Mouse (Mus musculus) gastrocnemius, adult 8-10 months (tissue): ENCODE measurements at regions not wholly inside any gene's neighbourhood (a gene's known extent, or its start where the extent isn't known, plus 50 kb on each side); places are given as distances from the start of the nearest gene placed in this dataset.
"Not testable (repeated sequence)": the region's sequence is repeated elsewhere in the genome, so short reads cannot be mapped to it uniquely, and the experiment has no call there.

ENCODE experiments used
- DNase-seq, 2 experiments: peaks; one replicate each; pipeline ENCODE4 v3.0.0; 2022; ENCODE audit warnings: low spot score in 2 of 2

DNA sequence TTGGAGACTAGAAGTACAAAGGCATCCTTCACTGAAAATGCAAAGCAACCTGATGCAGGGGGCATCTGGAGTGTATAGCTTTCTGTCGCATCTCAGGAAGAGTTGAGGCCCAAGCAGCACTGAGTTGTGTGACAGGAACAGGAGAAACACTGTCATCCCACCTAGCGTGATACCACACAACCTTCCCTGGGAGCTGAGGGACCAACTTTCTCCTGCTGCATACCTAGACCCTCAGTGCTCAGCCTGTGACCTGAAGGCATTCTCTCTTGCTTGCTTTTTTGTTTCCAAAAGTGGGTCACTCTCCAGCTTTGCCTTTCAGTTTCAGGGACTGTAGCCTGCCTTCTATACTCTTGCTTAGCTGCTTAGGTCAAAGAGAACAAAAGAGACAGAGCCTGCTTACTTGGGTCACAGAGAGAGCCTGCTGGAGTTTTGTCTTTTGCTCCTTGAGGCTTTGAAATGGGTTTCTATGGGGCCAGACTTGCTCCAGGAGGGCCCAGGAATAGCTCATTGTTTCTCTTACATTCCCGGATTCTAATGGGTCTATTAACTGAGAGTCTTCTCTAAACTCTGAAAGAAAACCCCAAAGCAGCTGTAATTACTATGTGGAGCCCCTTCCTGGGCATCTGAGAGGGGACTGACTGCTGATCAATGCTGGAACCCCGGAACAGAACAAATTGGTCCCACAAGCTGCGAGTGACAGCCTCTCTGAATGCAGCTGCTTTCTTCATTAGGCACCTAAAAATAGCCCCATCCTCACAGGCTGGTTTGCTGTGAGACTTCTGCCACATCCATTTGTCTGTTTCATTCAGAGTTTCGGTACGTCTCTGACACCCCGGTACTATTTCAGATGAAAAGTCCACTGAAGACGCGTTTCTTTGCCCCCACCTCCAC lies 73.9 kb upstream of the Atxn1 start:
- DNase-seq, result no peak

- no peak for DNase-seq
Observed at GRCm38 (mm10) chr13:46032281-46032680, 67.5 kb upstream of the Atxn1 start.

DNA sequence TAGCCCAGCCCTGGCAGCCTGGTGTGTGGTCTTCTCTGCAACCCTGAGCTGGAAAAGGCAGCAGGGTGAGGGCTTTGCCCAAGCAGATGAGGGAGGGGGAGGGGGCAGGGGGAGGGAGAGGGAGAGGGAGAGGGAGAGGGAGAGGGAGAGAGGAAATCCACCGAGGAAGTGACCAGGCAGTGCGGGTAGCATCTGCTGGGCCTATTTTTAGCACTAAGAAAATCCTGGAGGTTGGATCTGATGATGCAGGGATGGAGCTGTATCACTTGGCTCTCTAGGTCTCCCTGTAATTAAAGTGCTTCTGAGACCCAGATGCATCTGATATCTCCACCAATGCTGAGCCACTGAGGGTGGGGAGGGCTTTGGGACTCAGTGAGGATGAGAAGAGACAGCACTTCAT lies 61.2 kb upstream of the Atxn1 start:
- DNase-seq, result no peak

DNA sequence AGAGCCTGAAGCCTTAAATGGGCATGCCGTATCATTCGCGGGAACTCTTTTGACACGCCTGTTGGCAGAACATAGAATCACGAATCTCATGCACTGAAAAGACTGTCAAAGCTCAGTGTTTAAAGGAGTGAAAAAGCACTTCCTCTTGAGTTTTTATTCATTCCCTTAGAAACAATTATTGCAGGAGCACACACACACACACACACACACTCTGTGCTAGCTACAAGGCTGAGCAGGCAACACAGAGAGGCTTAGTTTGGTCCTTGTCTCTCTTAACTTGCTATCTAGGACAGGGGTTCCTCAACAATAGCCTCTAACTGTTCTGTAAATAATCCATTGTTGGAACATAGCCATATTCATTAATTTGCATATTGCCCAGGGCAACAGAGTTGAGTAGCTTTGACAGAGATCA lies 58.8 kb upstream of the Atxn1 start:
- no peak for DNase-seq

DNA sequence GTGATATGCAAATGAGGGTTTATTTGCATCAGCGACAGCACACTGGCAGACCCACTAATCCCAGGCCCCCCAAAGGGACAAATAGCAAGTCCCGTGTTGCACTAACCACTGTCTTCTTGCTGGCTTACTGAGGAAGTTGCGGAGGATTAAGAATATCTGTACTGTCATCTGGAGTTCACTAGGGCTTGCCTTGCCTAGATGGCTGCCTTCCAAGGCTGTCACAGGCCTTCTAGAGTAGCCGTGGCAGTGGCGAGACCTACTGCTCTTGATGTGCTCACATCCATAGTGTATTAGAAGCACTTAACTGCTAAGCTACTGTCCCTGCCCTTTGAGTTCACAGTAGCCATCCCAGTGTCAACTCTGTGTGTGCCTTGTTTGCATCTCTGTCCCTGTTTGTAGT lies 58.4 kb upstream of the Atxn1 start:
- no peak for DNase-seq

DNA sequence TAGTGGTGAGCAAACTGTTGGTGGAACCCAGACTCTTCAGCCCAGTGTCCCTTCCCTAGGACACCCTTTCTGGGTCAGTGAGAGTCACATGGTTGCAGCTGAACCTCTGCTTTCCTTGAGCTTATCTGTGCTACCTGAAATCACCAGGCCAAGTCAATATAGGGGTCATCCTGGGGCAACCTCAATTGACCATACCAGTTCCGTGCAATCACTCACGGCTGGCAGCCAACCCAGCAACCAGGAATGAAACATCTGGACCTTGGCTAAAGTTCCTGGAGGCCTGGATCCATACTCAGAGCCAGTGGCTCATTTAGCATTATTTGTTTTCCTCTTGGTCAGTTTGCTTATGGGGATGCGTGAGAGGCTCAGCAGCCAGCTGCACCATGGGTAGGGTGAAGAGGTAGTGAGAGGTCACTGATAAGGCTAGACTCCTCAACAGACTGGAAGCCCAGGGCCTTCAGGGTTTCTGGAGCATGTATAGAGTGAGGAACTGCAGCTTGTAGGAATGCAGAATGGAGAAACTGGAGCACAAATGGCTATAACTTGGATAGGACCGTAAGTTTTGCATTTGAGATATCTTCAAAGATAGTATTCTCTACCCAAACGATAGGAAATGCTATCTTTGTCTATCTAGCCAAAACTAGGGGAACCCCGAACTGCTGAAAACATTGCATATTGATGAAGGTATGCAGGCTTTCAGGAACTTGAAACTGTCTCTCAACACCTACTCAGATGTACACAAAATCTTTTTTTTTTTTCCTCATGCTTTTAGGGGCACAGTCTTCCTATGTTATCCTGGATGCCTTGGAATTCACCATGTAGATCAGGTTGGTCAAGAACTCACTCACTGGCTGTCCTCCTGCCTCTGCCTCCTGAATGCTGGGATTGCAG lies 56.4 kb upstream of the Atxn1 start:
- no peak for DNase-seq

DNA sequence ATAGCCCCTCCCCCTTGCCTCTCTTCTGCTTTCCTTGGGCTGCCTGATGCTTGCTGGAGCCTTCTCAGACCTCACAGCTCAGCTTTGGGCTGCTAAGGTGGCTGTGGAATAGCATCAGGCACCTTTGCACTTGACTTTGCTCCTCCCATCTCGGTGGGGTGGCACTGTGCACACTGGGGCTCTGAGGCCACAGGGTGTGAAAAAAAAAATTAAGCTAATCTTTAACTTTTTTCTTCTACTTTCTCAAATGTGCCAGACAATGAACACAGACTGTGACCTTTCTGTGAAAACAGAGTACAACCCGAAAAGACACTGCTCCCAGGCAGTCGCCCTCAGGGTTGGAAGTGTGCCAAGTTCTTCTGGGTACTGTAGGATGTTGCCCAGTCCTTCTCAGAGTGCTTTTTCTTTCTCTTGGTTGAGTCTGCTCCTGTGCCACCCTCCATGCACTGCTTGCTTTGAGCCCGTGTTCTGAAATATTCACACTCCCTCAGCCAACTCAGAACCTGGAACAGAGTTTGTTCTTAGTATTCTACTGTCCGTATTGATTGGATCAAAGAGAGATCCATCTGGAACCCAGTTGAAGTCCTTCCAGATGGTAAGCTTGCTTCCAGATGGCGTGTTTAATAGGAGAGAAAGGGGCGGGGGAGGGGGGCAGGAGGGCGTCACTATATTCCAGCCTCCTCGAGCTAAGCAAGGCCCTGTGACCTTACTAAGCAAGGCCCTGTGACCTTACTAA lies 54.8 kb upstream of the Atxn1 start:
- DNase-seq, result no peak

DNA sequence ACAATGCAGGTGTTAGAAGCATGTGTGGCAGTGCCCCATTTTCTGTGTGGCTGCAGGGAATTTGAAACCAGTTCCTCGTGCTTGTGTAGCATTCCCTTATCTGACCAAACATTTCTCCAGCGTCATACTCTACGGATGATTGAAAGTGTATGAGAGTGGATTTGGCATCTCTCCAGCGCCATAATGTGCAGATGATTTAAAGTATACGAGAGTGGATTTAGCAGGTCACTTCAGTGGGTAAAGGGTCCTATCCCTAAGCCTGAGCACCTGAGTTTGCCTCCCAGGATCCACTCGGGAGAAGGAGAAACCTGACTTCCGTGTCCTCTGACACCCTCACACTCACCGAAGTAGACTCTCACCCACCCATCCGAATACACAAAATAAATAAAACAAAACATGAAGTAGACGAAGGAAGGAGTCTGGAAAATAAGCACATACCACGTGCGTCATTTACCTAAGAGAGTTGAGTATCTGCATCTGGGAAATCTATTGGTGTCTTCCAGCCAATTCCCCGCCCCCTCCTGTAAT lies 54.2 kb upstream of the Atxn1 start:
- no peak for DNase-seq

DNA sequence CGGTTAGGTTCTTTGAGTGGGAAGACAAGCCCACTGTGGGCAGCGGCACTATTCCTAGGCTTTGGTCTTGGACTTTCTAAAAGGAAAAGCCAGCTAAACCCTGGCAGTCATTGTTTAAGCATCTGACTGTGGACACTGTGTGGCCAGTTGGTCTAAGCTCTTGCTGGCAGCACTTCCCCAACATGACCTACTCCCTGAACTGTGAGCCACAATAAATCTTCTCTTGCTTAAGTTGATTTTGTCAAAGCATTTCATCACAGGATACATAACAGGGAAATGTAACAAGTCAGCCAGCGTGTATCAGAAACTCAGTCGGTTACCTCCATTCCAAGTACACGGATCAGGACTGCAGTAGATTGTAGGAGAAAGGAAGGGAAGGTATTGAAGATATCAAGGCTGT lies 52.9 kb upstream of the Atxn1 start:
- no peak for DNase-seq

GRCm38 (mm10) chr13:46017011-46017410 lies 52.2 kb upstream of the Atxn1 start:
- DNase-seq, result not testable (repeated sequence)

- no peak for DNase-seq
Observed at GRCm38 (mm10) chr13:46015231-46015630, 50.4 kb upstream of the Atxn1 start.

GRCm38 (mm10) chr13:46014637-46015036 lies 49.8 kb upstream of the Atxn1 start:
- no peak for DNase-seq
